Mouse (Mus musculus): ENCODE data around the gene Ric3. TPM values are rescaled to one million over a fixed set of nuclear protein-coding genes. Genes with fewer than 3 reads are reported as not detected.

Gene Ric3
- polyA plus RNA-seq, 1 experiment from 2014 or later: 2.1 TPM

DNA sequence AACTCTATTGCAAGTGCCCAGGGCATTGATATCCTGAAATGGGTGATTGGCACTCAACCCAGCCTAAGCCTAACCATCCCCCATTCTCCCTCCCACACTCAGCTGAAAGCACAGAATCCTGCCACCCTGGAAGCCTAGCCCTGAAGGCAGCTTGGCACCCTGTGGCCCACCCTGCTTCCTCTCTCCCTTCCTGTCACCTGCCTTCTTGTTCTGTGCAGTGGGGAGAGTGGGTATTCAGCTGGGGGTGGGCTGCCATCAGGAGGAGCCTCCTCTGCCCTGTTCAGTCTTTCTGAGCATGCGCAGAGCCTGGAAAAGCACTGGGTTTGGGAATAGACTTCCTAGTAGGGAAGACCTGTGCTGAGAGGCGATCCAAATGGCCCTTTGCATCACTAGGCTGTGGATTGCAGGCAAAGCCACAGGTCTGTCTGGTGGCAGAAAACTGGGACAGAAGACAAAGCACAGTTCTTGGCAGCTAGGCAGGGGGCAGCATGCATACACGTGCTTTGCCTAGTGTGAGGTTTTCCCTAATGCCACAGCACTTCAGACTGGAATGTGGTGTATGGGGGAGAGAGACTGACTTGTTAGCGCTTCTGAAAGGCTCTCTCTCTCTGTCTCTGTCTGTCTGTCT lies 70.0 kb downstream of the Ric3 start:
- H3K9ac ChIP-seq: no peak overlapping the region
- no peak overlapping the region for H3K4me3 ChIP-seq (replicated peaks)
- ATAC-seq (replicated peaks; ENCODE audit: low FRiP score): no peak
- H3K4me1 ChIP-seq: peaks cover 5% of the 10 kb centered on the region; the same call in 1 of the 2 replicates
- no peak overlapping the region for H3K4me2 ChIP-seq
- 46% methylated on average over 4 of the region's 4 CpGs for WGBS
- no peaks in the 10 kb centered on the region for H3K9me3 ChIP-seq (replicated peaks)
- H3K27me3 ChIP-seq: peaks cover 48% of the 10 kb centered on the region
- H3K36me3 ChIP-seq: no peaks in the 10 kb centered on the region
- no peak overlapping the region for H3K27ac ChIP-seq

DNA sequence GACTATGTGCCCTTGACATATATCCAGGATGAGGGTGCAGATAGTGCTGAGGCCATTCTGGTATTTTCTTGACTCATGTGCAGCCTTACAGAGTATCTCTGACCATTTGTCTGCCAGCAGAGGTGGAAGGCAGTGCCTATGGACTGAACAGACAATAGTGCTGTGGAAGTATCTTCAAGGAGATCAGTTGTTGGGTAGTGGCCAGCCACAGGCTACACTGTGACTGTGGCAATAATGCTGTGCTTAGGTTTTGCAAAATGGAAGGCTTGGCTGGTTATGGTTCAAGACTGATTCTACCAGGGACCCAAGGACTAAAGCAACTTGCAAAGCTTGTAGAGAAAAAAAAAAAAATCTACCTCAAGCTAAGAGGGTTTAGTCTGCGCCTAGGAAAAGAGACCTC lies 70.6 kb downstream of the Ric3 start:
- no peak for ATAC-seq (replicated peaks; ENCODE audit: low FRiP score)
- peaks cover 48% of the 10 kb centered on the region for H3K27me3 ChIP-seq
- H3K27ac ChIP-seq: no peak overlapping the region
- no peak overlapping the region for H3K4me2 ChIP-seq
- H3K9ac ChIP-seq: no peak overlapping the region
- 100% methylated on average over 1 of the region's 1 CpGs for WGBS
- peaks cover 5% of the 10 kb centered on the region; the same call in 1 of the 2 replicates for H3K4me1 ChIP-seq
- no peaks in the 10 kb centered on the region for H3K36me3 ChIP-seq
- H3K9me3 ChIP-seq (replicated peaks): no peaks in the 10 kb centered on the region
- H3K4me3 ChIP-seq (replicated peaks): no peak overlapping the region

DNA sequence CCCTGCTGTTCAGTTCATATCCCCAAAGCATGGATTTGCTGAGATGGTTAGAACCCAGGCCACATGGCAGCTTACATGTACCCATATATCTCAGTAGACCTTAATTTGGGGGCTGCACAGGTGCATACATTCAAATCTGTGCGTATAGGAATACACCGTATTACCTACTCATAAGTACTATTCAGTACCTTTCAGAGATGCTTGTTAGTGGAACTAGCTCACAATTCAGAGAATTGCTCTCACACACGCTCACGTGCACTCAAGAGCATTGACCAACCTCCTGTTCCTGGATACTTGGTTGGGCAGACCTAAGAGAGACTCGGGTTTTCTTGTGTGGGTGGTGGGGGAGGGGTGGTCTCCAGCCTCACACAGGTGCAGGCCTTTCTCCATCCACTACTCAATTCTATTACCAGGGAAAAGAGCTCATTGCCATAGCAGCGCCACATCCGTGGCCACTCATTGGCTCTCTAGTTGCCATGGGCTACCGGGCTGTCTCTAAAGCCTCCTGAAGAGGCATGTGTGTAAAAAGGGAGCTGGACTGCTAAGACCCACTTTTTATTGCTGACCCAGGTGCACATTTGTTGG lies 71.4 kb downstream of the Ric3 start:
- peak overlapping the region; percentile 97 for H3K4me2 ChIP-seq
- H3K27ac ChIP-seq: no peak overlapping the region
- peak overlapping the region; percentile 66 for H3K4me3 ChIP-seq (replicated peaks)
- no peaks in the 10 kb centered on the region for H3K36me3 ChIP-seq
- no peak overlapping the region for H3K9ac ChIP-seq
- H3K27me3 ChIP-seq: peaks cover 48% of the 10 kb centered on the region
- peaks cover 5% of the 10 kb centered on the region; the same call in 1 of the 2 replicates for H3K4me1 ChIP-seq
- H3K9me3 ChIP-seq (replicated peaks): no peaks in the 10 kb centered on the region
- WGBS: 49% methylated on average over 8 of the region's 8 CpGs
- ATAC-seq (replicated peaks; ENCODE audit: low FRiP score): no peak; the same call in 1 of the 2 replicates

DNA sequence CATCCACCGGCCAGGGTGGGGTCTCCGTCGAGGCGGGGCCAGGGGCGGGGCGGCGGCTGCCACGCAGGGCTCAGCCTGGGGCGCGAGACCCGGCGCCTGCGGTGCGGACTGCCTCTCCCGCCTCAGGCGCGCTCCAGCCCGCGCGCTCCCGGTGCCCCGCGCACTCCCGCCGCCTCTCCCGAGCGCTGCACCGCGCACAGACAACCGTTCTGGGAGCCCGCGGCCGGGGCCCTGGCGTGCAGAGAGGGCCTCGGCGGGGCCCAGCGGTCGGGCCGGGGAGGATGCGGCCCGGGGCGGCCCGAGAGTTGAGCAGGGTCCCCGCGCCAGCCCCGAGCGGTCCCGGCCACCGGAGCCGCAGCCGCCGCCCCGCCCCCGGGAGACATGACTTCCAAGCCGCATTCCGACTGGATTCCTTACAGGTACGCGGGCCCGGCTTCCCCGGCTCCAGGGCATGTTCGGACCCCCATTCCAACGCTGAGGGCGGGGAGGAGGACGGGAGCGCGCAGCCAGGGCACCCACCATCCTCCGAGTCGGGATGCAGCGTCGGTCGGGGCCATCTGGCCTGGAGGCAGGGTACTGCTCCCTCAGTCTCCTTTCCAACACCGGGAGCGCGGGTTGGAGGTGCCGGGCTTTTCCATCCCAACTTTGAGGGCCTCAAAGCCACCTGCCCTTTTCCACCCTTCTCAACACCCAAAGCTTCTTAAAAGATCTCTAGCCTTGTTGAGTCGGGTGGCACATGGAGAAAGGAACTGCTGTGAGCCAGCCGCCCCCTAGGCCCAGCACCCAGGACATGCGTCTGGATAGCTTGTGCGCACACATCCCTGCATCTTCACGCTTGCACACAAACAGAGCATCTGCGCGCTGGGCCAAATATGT lies 72.2 kb downstream of the Ric3 start:
- ATAC-seq (replicated peaks; ENCODE audit: low FRiP score): peak; percentile 77
- WGBS: 2% methylated on average over 74 of the region's 82 CpGs
- no peak overlapping the region for H3K27ac ChIP-seq
- peak overlapping the region; percentile 42 for H3K9ac ChIP-seq
- no peaks in the 10 kb centered on the region for H3K9me3 ChIP-seq (replicated peaks)
- peak overlapping the region; percentile 66 for H3K4me3 ChIP-seq (replicated peaks)
- peaks cover 48% of the 10 kb centered on the region for H3K27me3 ChIP-seq
- peaks cover 5% of the 10 kb centered on the region; the same call in 1 of the 2 replicates for H3K4me1 ChIP-seq
- H3K4me2 ChIP-seq: peak overlapping the region; percentile 97
- H3K36me3 ChIP-seq: no peaks in the 10 kb centered on the region

DNA sequence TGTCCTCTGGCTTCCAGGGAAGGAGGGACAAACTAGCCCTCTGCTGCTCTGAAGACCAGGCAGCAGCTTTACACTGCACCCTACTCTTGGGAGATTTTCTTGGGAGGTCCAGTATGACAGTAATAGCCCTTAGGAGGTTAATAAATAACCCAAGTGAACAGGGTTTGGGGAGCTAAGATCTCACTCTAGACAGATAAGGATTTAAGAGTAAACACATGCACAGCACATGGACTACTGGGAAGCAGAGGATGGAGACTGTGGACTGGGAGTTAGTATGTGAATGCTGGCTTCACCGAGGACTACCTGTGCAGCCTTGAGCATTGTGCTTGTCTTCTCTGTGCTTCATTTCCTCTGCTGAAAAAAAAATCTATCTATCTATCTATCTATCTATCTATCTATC lies 73.9 kb downstream of the Ric3 start:
- no peaks in the 10 kb centered on the region for H3K36me3 ChIP-seq
- H3K4me2 ChIP-seq: no peak overlapping the region
- 95% methylated on average over 1 of the region's 1 CpGs for WGBS
- peaks cover 48% of the 10 kb centered on the region for H3K27me3 ChIP-seq
- no peak for ATAC-seq (replicated peaks; ENCODE audit: low FRiP score)
- H3K4me1 ChIP-seq: peaks cover 5% of the 10 kb centered on the region; the same call in 1 of the 2 replicates
- H3K27ac ChIP-seq: no peak overlapping the region
- H3K4me3 ChIP-seq (replicated peaks): no peak overlapping the region
- no peaks in the 10 kb centered on the region for H3K9me3 ChIP-seq (replicated peaks)
- no peak overlapping the region for H3K9ac ChIP-seq

GRCm38 (mm10) chr7:109003653-109004052 lies 79.5 kb downstream of the Ric3 start:
- Histone ChIP-seq H3K9ac (no peak overlapping the region), H3K27ac (no peak overlapping the region), H3K27me3 (peaks cover 2% of the 10 kb centered on the region; the same call in 1 of the 2 replicates), H3K4me2 (no peak overlapping the region), H3K4me3 (replicated peaks) (no peak overlapping the region), H3K9me3 (replicated peaks) (no peaks in the 10 kb centered on the region), H3K36me3 (no peaks in the 10 kb centered on the region), H3K4me1 (no peaks in the 10 kb centered on the region)
- no peak for ATAC-seq (replicated peaks; ENCODE audit: low FRiP score)
- 42% methylated on average over 3 of the region's 3 CpGs for WGBS

- Histone ChIP-seq H3K36me3 (no peaks in the 10 kb centered on the region), H3K9ac (no peak overlapping the region), H3K27ac (no peak overlapping the region), H3K4me1 (no peaks in the 10 kb centered on the region), H3K27me3 (no peaks in the 10 kb centered on the region), H3K4me2 (no peak overlapping the region), H3K9me3 (replicated peaks) (no peaks in the 10 kb centered on the region), H3K4me3 (replicated peaks) (no peak overlapping the region)
- no peak for ATAC-seq (replicated peaks; ENCODE audit: low FRiP score)
- WGBS: 88% methylated on average over 4 of the region's 4 CpGs
These were observed 81.2 kb downstream of the Ric3 start for GRCm38 (mm10) chr7:109001971-109002370.

- 48% methylated on average over 4 of the region's 4 CpGs for WGBS
- no peak overlapping the region for H3K4me3 ChIP-seq (replicated peaks)
- no peaks in the 10 kb centered on the region for H3K27me3 ChIP-seq
- H3K4me1 ChIP-seq: no peaks in the 10 kb centered on the region
- H3K27ac ChIP-seq: no peak overlapping the region
- no peaks in the 10 kb centered on the region for H3K9me3 ChIP-seq (replicated peaks)
- no peak overlapping the region for H3K4me2 ChIP-seq
- 0 out of 2 replicates have a peak, but pooled peaks have one; percentile 46 for ATAC-seq (replicated peaks; ENCODE audit: low FRiP score)
- no peaks in the 10 kb centered on the region for H3K36me3 ChIP-seq
- H3K9ac ChIP-seq: no peak overlapping the region
These were observed 82.7 kb downstream of the Ric3 start for GRCm38 (mm10) chr7:109000315-109000954.

GRCm38 (mm10) chr7:108996156-108996555 lies 87.0 kb downstream of the Ric3 start:
- H3K27ac ChIP-seq: no peak overlapping the region
- no peaks in the 10 kb centered on the region for H3K9me3 ChIP-seq (replicated peaks)
- ATAC-seq (replicated peaks; ENCODE audit: low FRiP score): no peak
- H3K4me3 ChIP-seq (replicated peaks): no peak overlapping the region
- no peaks in the 10 kb centered on the region for H3K27me3 ChIP-seq
- H3K4me2 ChIP-seq: no peak overlapping the region
- H3K36me3 ChIP-seq: no peaks in the 10 kb centered on the region
- 57% methylated on average over 6 of the region's 6 CpGs for WGBS
- H3K9ac ChIP-seq: no peak overlapping the region
- no peaks in the 10 kb centered on the region for H3K4me1 ChIP-seq

DNA sequence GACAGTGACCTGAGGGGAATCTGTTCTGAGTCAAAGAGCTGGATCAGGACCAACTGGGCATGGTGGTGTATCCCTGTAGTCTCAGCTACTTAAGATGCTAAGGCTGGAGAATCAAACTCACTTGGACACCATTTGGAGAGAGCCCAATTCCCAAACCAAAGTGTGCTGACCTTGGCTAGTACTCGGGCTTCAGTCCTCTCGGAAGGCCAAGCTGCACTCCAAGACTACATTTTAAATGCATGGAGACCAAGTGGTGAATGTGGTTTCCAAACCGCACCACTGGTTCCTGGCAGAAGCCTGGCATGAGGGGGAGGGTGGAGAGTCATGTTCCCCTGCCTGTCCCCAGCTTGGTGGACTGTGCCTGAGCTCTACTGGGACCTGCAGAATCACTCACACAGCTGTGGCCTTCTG lies 89.2 kb downstream of the Ric3 start:
- Histone ChIP-seq H3K27me3 (no peaks in the 10 kb centered on the region), H3K36me3 (no peaks in the 10 kb centered on the region), H3K27ac (no peak overlapping the region), H3K9me3 (replicated peaks) (no peaks in the 10 kb centered on the region), H3K4me2 (no peak overlapping the region), H3K4me1 (no peaks in the 10 kb centered on the region), H3K4me3 (replicated peaks) (no peak overlapping the region), H3K9ac (no peak overlapping the region)
- ATAC-seq (replicated peaks; ENCODE audit: low FRiP score): no peak
- WGBS: 91% methylated on average over 3 of the region's 3 CpGs

GRCm38 (mm10) chr7:108993230-108993629 lies 89.9 kb downstream of the Ric3 start:
- Histone ChIP-seq H3K9ac (no peak overlapping the region), H3K27ac (no peak overlapping the region), H3K9me3 (replicated peaks) (no peaks in the 10 kb centered on the region), H3K27me3 (no peaks in the 10 kb centered on the region), H3K4me3 (replicated peaks) (no peak overlapping the region), H3K4me1 (no peaks in the 10 kb centered on the region), H3K4me2 (no peak overlapping the region), H3K36me3 (no peaks in the 10 kb centered on the region)
- no peak for ATAC-seq (replicated peaks; ENCODE audit: low FRiP score)
- 73% methylated on average over 7 of the region's 7 CpGs for WGBS

DNA sequence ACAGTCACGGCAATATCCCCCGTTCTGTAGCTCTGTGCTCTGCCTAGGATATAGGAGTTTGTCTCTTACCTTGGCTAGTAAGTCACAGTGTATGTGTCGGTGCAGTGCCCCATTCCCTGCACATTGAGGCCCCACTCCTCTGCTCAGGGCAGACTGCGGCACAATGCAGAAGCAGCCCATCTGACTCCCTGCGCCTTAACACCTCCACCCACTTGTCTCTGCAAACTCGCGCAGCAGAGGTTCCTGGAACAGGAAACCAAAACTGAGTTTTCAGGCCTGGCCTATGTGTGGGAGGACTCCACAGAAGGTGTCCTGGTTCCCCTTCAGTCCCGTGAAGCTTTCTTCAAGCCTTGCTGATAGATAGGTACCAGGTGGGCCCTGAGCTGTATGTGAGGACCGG lies 91.9 kb downstream of the Ric3 start:
- H3K36me3 ChIP-seq: no peaks in the 10 kb centered on the region
- H3K27ac ChIP-seq: no peak overlapping the region
- no peaks in the 10 kb centered on the region for H3K27me3 ChIP-seq
- ATAC-seq (replicated peaks; ENCODE audit: low FRiP score): no peak
- H3K9ac ChIP-seq: no peak overlapping the region
- no peaks in the 10 kb centered on the region for H3K9me3 ChIP-seq (replicated peaks)
- no peaks in the 10 kb centered on the region for H3K4me1 ChIP-seq
- WGBS: 76% methylated on average over 9 of the region's 9 CpGs
- no peak overlapping the region for H3K4me2 ChIP-seq
- H3K4me3 ChIP-seq (replicated peaks): no peak overlapping the region
